Mouse (Mus musculus) heart, postnatal 0 days (tissue): ENCODE results near the gene Gpatch2l. TPM values are rescaled to one million over a fixed set of nuclear protein-coding genes. Genes with fewer than 3 reads are reported as not detected.

Source experiments
- ATAC-seq: fragments of 200-750 bp; cut with Nextera tagmentation; 2 replicates; pipeline ENCODE4 v1.8.0; 2017; ENCODE audit warnings: low read depth, moderate number of reproducible peaks, moderate library complexity; ENCODE audit not compliant: insufficient read depth
- DNase-seq: peaks from one replicate; pipeline ENCODE4 v3.0.0-alpha.2; 2016; ENCODE audit warnings: low spot score
- H3K27ac ChIP-seq: fragments of 300-500 bp; sonication (generic); 2 replicates; pipeline ENCODE4 v1.5.1; 2014; ENCODE audit warnings: low read depth, mild to moderate bottlenecking
- H3K27me3 ChIP-seq: fragments of 300-500 bp; sonication (generic); 2 replicates; pipeline ENCODE4 v1.6.1; 2014; ENCODE audit warnings: low read length, mixed read lengths; ENCODE audit not compliant: control insufficient read depth, insufficient read depth
- H3K36me3 ChIP-seq: fragments of 300-500 bp; sonication (generic); replicated peaks from 2 replicates; pipeline ENCODE4 v1.6.1; 2014; ENCODE audit warnings: low read length, mixed read lengths; ENCODE audit not compliant: control insufficient read depth, insufficient read depth
- H3K4me1 ChIP-seq: fragments of 300-500 bp; sonication (generic); 2 replicates; pipeline ENCODE4 v1.6.1; 2014; ENCODE audit warnings: antibody characterized with exemption; ENCODE audit not compliant: control insufficient read depth, insufficient read depth
- H3K4me2 ChIP-seq: fragments of 300-500 bp; sonication (generic); 2 replicates; pipeline ENCODE4 v1.6.1; 2014; ENCODE audit warnings: low read depth, mild to moderate bottlenecking, low read length, moderate library complexity
- H3K4me3 ChIP-seq: fragments of 300-500 bp; sonication (generic); 2 replicates; pipeline ENCODE4 v1.5.1; 2014; ENCODE audit warnings: low read depth, low read length
- H3K9ac ChIP-seq: fragments of 300-500 bp; sonication (generic); replicated peaks from 2 replicates; pipeline ENCODE4 v1.6.1; 2014; ENCODE audit warnings: low read depth, low read length, mixed read lengths
- H3K9me3 ChIP-seq: fragments of 300-500 bp; sonication (generic); replicated peaks from 2 replicates; pipeline ENCODE4 v1.6.1; 2016; ENCODE audit warnings: low read length; ENCODE audit not compliant: control insufficient read depth
- CTCF ChIP-seq: IDR thresholded peaks from 2 replicates; pipeline ENCODE4 v1.5.1; 2016; ENCODE audit warnings: antibody characterized with exemption, control low read depth, low read depth
- EP300 ChIP-seq: IDR thresholded peaks from 2 replicates; pipeline ENCODE4 v1.6.1; 2016; ENCODE audit warnings: antibody characterized with exemption, low read depth
- WGBS: fragments of 180-500 bp; shearing (Covaris S2); extraction: QIAGEN DNeasy Blood & Tissue Kit; methylation state at CpG from one replicate; pipeline ENCODE4 v1.1.7; 2014; 5-methylcytosine and 5-hydroxymethylcytosine counted together
- polyA plus RNA-seq: library from polyadenylated mRNA; unstranded; fragments of >200 nt; fragmentation: Nextera tagmentation; extraction: Ambion mirVana; gene quantifications from 2 replicates; pipeline ENCODE4 v1.2.1, GENCODE M21; 2015
- total RNA-seq: library from RNA; depleted of rRNA; stranded (reverse); fragments of >200 nt; gene quantifications from 2 replicates; pipeline ENCODE4 v1.2.3, GENCODE M21; 2014; ENCODE audit warnings: low replicate concordance

Gpatch2l gene
- total and polyA plus RNA-seq, 2 experiments from 2014 or later, result 10.1 to 16.0 TPM

- Histone ChIP-seq H3K9ac (no peak overlapping the region), H3K27me3 (no peaks in the 10 kb centered on the region), H3K4me3 (no peak overlapping the region), H3K4me2 (no peak overlapping the region), H3K4me1 (no peaks in the 10 kb centered on the region), H3K9me3 (no peaks in the 10 kb centered on the region), H3K36me3 (peaks cover 53% of the 10 kb centered on the region), H3K27ac (no peak overlapping the region)
- ATAC-seq, result no peak
- WGBS, result 93% methylated on average over 2 of the region's 2 CpGs
- TF ChIP-seq EP300 (no peak), CTCF (no peak)
- DNase-seq, result no peak
These were observed 44.0 kb downstream of the Gpatch2l start for GRCm38 (mm10) chr12:86285704-86286103.

- Histone ChIP-seq H3K27ac (no peak overlapping the region), H3K9ac (no peak overlapping the region), H3K36me3 (no peaks in the 10 kb centered on the region), H3K9me3 (no peaks in the 10 kb centered on the region), H3K27me3 (no peaks in the 10 kb centered on the region), H3K4me3 (no peak overlapping the region), H3K4me1 (no peaks in the 10 kb centered on the region), H3K4me2 (no peak overlapping the region)
- TF ChIP-seq CTCF (peak; percentile 12; the same call in 1 of the 2 replicates), EP300 (no peak)
- no peak for DNase-seq
- no peak for ATAC-seq
- 75% methylated on average over 10 of the region's 10 CpGs for WGBS
These were observed 55.8 kb downstream of the Gpatch2l start for GRCm38 (mm10) chr12:86297450-86297849.

GRCm38 (mm10) chr12:86302973-86303372 is 61.3 kb downstream of the Gpatch2l start:
- ATAC-seq (peak; percentile 36; the same call in 1 of the 2 replicates), DNase-seq (no peak)
- no peaks in the 10 kb centered on the region for H3K27me3 ChIP-seq
- no peak for TF ChIP-seq EP300
- TF ChIP-seq CTCF, result peak; percentile 10; the same call in 1 of the 2 replicates
- WGBS, result 69% methylated on average over 10 of the region's 10 CpGs
- H3K27ac ChIP-seq, result no peak overlapping the region
- no peak overlapping the region for H3K4me3 ChIP-seq
- H3K9me3 ChIP-seq, result no peaks in the 10 kb centered on the region
- no peak overlapping the region for H3K4me2 ChIP-seq
- H3K36me3 ChIP-seq, result no peaks in the 10 kb centered on the region
- H3K9ac ChIP-seq, result no peak overlapping the region
- 0 out of 2 replicates have a peak, but pooled peaks cover 3% of the 10 kb centered on the region for H3K4me1 ChIP-seq

GRCm38 (mm10) chr12:86305045-86305444 is 63.4 kb downstream of the Gpatch2l start:
- DNase-seq (no peak), ATAC-seq (no peak)
- Histone ChIP-seq H3K27me3 (no peaks in the 10 kb centered on the region), H3K9me3 (no peaks in the 10 kb centered on the region), H3K9ac (no peak overlapping the region), H3K4me2 (peak overlapping the region; percentile 47), H3K4me1 (peaks cover 5% of the 10 kb centered on the region; the same call in 1 of the 2 replicates), H3K36me3 (no peaks in the 10 kb centered on the region), H3K27ac (no peak overlapping the region), H3K4me3 (peak overlapping the region; percentile 24; the same call in 1 of the 2 replicates)
- TF ChIP-seq CTCF, result no peak
- TF ChIP-seq EP300, result no peak
- WGBS, result 34% methylated on average over 7 of the region's 7 CpGs

GRCm38 (mm10) chr12:86305635-86306243 is 64.1 kb downstream of the Gpatch2l start:
- TF ChIP-seq CTCF (peak; percentile 26), EP300 (no peak)

More at GRCm38 (mm10) chr12:86305635-86306243, 64.1 kb downstream of the Gpatch2l start:
- no peaks in the 10 kb centered on the region for H3K27me3 ChIP-seq
- H3K9ac ChIP-seq, result no peak overlapping the region
- peak overlapping the region; percentile 24 for H3K4me3 ChIP-seq
- 17% methylated on average over 15 of the region's 15 CpGs for WGBS
- H3K4me1 ChIP-seq, result peaks cover 9% of the 10 kb centered on the region; the same call in 1 of the 2 replicates
- H3K36me3 ChIP-seq, result no peaks in the 10 kb centered on the region
- H3K4me2 ChIP-seq, result peak overlapping the region; percentile 47
- DNase-seq (no peak), ATAC-seq (no peak)
- H3K27ac ChIP-seq, result no peak overlapping the region
- no peaks in the 10 kb centered on the region for H3K9me3 ChIP-seq
